Mouse (Mus musculus) embryonic facial prominence, embryonic 11.5 days (tissue): ENCODE results near the gene Pwp2. TPM values are rescaled to one million over a fixed set of nuclear protein-coding genes. Genes with fewer than 3 reads are reported as not detected.
"Not testable (repeated sequence)": the region's sequence is repeated elsewhere in the genome, so short reads cannot be mapped to it uniquely, and the experiment has no call there.

Source experiments
- ATAC-seq: fragments of 200-750 bp; cut with Nextera tagmentation; replicated peaks from 2 replicates; pipeline ENCODE4 v1.8.0; 2017; ENCODE audit warnings: low read depth; ENCODE audit not compliant: insufficient number of reproducible peaks, low FRiP score, low TSS enrichment
- DNase-seq: peaks from one replicate; pipeline ENCODE4 v3.0.0-alpha.2; 2015; ENCODE audit warnings: low spot score
- H3K27ac ChIP-seq: fragments of 300-500 bp; sonication (generic); replicated peaks from 2 replicates; pipeline ENCODE4 v1.5.1; 2014; ENCODE audit warnings: mild to moderate bottlenecking, low read depth, low read length, control low read depth
- H3K27me3 ChIP-seq: fragments of 300-500 bp; sonication (generic); 2 replicates; pipeline ENCODE4 v1.6.1; 2014; ENCODE audit warnings: mild to moderate bottlenecking, low read length, moderate library complexity, mixed read lengths; ENCODE audit not compliant: control insufficient read depth, insufficient read depth
- H3K36me3 ChIP-seq: fragments of 300-500 bp; sonication (generic); replicated peaks from 2 replicates; pipeline ENCODE4 v1.6.1; 2014; ENCODE audit warnings: low read depth, mild to moderate bottlenecking, low read length, moderate library complexity, mixed read lengths; ENCODE audit not compliant: control insufficient read depth, insufficient read depth
- H3K4me1 ChIP-seq: fragments of 300-500 bp; sonication (generic); 2 replicates; pipeline ENCODE4 v1.6.1; 2014; ENCODE audit warnings: low read length, mixed read lengths; ENCODE audit not compliant: control insufficient read depth, insufficient read depth
- H3K4me2 ChIP-seq: fragments of 300-500 bp; sonication (generic); 2 replicates; pipeline ENCODE4 v1.6.1; 2014; ENCODE audit warnings: low read depth, mild to moderate bottlenecking, control low read depth, low read length, moderate library complexity
- H3K4me3 ChIP-seq: fragments of 300-500 bp; sonication (generic); 2 replicates; pipeline ENCODE4 v1.5.1; 2014; ENCODE audit warnings: low read depth, low read length, control low read depth
- H3K9ac ChIP-seq: fragments of 300-500 bp; sonication (generic); replicated peaks from 2 replicates; pipeline ENCODE4 v1.6.1; 2014; ENCODE audit warnings: mild to moderate bottlenecking, control low read depth, low read length
- H3K9me3 ChIP-seq: fragments of 300-500 bp; sonication (generic); replicated peaks from 2 replicates; pipeline ENCODE4 v1.6.1; 2016; ENCODE audit warnings: mild to moderate bottlenecking, low read length, inconsistent platforms, mixed read lengths; ENCODE audit not compliant: control insufficient read depth
- WGBS: fragments of 180-500 bp; shearing (Covaris S2); extraction: QIAGEN DNeasy Blood & Tissue Kit; methylation state at CpG from one replicate; pipeline ENCODE4 v1.1.7; 2014; 5-methylcytosine and 5-hydroxymethylcytosine counted together
- polyA plus RNA-seq: library from polyadenylated mRNA; unstranded; fragments of >200 nt; fragmentation: Nextera tagmentation; extraction: Ambion mirVana; gene quantifications from 2 replicates; pipeline ENCODE4 v1.2.1, GENCODE M21; 2014

Gene Pwp2
- polyA plus RNA-seq, 1 experiment from 2014 or later = 20.0 TPM

DNA sequence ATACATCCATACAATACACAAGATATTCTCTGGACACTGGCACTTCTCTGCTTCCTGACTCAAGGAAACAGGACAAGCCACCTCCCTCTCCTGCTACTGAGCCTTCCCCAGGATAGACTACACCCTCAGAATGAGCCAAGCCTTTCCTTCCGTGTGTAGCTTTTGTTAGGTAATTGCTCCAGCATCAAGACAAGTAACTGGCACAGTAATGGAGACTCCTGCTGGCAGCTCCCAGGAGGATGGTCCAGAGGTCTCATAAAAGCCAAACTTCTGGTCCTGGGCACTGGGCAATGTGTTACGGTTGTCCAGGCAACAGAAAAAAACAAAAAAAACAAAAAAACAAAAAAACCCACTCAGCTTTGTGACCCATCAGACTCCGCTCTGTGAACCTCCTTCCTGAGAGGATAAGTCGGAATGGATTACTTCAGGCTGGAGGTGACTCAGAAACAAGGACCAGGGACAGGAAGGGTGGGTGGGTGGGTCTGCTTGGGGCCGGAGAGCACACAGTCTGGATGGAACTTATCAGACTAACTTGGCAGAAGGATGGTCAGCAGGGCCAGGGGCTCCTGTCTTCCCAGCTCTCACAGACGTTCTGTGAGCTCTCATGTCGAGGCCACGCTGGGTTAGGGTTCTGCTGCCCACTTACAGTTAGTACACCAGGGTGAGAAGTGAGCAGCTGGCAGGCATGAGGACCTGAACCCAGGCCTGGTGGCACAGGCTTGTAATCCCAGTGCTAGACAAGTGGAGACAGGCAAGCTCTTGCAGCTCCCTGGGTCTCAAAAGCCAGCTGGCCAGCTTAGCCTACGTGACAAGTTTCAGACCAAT, 57.7 kb downstream of the Pwp2 start:
- no peak overlapping the region for H3K4me3 ChIP-seq
- ATAC-seq (no peak), DNase-seq (no peak)
- H3K9me3 ChIP-seq = no peaks in the 10 kb centered on the region
- WGBS = 73% methylated on average over 9 of the region's 9 CpGs
- H3K36me3 ChIP-seq = no peaks in the 10 kb centered on the region
- no peak overlapping the region for H3K27ac ChIP-seq
- no peaks in the 10 kb centered on the region for H3K27me3 ChIP-seq
- H3K4me2 ChIP-seq = no peak overlapping the region
- H3K9ac ChIP-seq = no peak overlapping the region
- no peaks in the 10 kb centered on the region for H3K4me1 ChIP-seq

DNA sequence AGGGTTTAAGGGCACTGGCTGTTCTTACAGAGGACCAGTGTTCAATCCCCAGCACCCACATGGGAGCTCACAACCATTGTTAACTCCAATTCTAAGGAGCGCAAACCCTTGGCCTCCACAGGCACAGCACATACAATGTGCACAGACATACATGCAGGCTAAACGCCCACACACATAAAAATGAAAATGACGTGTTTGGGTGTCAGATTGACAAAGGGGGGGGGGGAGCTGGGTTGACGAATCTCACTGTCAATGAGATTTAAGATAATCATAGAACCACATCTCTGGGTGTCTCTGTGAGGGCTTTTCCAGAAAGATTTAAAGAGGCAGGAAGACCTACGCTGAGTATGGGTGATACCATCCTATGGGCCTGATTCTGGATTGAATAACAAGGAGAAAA, 58.6 kb downstream of the Pwp2 start:
- H3K4me1 ChIP-seq = no peaks in the 10 kb centered on the region
- no peaks in the 10 kb centered on the region for H3K36me3 ChIP-seq
- WGBS = 92% methylated on average over 5 of the region's 5 CpGs
- H3K4me2 ChIP-seq = no peak overlapping the region
- H3K9me3 ChIP-seq = no peaks in the 10 kb centered on the region
- H3K4me3 ChIP-seq = no peak overlapping the region
- no peak overlapping the region for H3K27ac ChIP-seq
- no peak overlapping the region for H3K9ac ChIP-seq
- no peaks in the 10 kb centered on the region for H3K27me3 ChIP-seq
- ATAC-seq = no peak
- DNase-seq = no peak

DNA sequence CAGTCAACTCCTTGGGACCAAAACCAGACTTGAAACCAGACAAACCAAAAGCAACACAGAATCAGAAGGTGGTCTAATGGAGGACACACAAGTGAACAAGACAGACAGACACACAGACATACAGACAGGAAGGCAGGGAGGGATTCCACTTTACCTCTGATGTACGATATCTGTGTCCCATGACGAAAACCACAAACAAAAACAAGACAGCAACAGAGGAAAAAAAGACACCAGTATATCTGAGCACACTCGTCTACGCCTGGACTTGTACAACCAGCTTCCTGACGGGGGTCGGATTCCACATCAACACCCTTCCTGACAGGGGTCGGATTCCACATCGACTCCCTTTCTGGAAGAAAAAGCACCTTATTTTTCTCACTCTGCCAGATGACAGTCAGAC, 59.9 kb downstream of the Pwp2 start:
- H3K4me2 ChIP-seq, H3K4me1 ChIP-seq, H3K9me3 ChIP-seq, H3K4me3 ChIP-seq, H3K27ac ChIP-seq, ATAC-seq, H3K9ac ChIP-seq, H3K36me3 ChIP-seq, H3K27me3 ChIP-seq, DNase-seq: not testable (repeated sequence)
- 45% methylated on average over 8 of the region's 8 CpGs for WGBS

DNA sequence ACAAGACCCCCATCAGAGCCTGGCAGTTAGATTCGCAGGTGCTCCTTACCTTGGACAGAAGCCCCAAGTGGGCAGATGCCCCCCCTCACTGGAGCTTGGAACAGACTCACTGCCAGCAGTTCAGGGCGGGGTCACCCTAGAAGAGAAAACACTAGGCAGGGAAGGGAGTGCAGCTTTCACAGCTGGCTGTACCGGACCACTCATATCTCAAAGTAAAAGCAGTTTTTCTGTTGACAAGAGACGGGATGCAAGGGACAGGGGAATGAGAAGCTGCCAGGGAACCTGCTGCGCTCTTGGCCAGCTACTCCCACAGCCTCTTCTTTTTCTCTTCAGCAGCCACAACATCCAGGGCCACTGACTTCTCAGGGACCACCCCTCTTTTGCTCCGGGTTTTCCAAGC, 60.8 kb downstream of the Pwp2 start:
- not testable (repeated sequence) for H3K4me1 ChIP-seq, H3K4me3 ChIP-seq, H3K9ac ChIP-seq, H3K36me3 ChIP-seq, H3K4me2 ChIP-seq, H3K27me3 ChIP-seq, DNase-seq, H3K27ac ChIP-seq, ATAC-seq, H3K9me3 ChIP-seq
- WGBS = 64% methylated on average over 6 of the region's 6 CpGs

Other genes starting within 250 kb of the Pwp2 start
- 0.43 and 0.86 TPM in 2 replicates for gene Trpm2, start 214.6 kb downstream of the Pwp2 start, polyA plus RNA-seq
- 25.8 and 27.9 TPM in 2 replicates for gene 1810043G02Rik, start 206.6 kb downstream of the Pwp2 start, polyA plus RNA-seq
- gene Pfkl, start 175.1 kb downstream of the Pwp2 start, polyA plus RNA-seq = 108 and 129 TPM in 2 replicates
- 0.20 TPM in 1 of 2 replicates, not detected in the other for gene Dnmt3l, start 143.2 kb downstream of the Pwp2 start, polyA plus RNA-seq
- 0.11 TPM in 1 of 2 replicates, not detected in the other for gene Aire, start 141.5 kb downstream of the Pwp2 start, polyA plus RNA-seq
- 2.1 and 2.4 TPM in 2 replicates for gene Icosl, start 115.8 kb downstream of the Pwp2 start, polyA plus RNA-seq
- 22.7 and 25.3 TPM in 2 replicates for gene D10Jhu81e, start 15.4 kb downstream of the Pwp2 start, polyA plus RNA-seq
- 14.7 and 16.1 TPM in 2 replicates for gene Trappc10, start 59.5 kb upstream of the Pwp2 start, polyA plus RNA-seq
- gene Agpat3, start 167.3 kb upstream of the Pwp2 start, polyA plus RNA-seq = 32.8 and 34.1 TPM in 2 replicates
- 225 and 243 TPM in 2 replicates for gene Rrp1, start 227.9 kb upstream of the Pwp2 start, polyA plus RNA-seq
- 168 and 177 TPM in 2 replicates for gene Cstb, start 240.5 kb upstream of the Pwp2 start, polyA plus RNA-seq